Mouse (Mus musculus): ENCODE measurements around the gene Tssk6.

The Tssk6 gene

GRCm38 (mm10) chr8:69926901-69927300 lies 24.9 kb downstream of the Tssk6 start:
- TF ChIP-seq GATA4 (IDR thresholded peaks at IDR 0.05; ENCODE audit: insufficient replicate concordance, low read length) = no peak

GRCm38 (mm10) chr8:69933811-69934210 lies 31.8 kb downstream of the Tssk6 start:
- TF ChIP-seq GATA4 (IDR thresholded peaks at IDR 0.05; ENCODE audit: insufficient replicate concordance, low read length) = no peak

DNA sequence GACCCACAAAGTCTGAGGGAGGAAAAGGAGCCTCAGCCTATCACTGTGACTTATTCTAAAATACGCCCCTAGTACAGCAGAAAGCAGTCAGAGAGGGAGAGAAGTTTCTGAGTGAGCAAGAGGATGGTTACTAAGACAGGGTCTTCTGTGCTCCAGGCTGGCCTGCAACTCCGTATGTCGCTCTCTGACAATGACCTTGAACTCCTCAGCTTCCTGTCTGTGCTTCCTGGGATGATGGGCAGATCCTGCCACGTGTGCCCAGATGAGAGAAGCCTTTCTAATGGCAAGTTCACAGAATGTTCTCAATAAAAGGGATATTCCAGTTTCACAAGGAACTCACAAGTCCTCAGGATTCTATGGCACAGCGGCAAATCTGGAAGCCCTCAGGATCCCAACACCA lies 32.6 kb downstream of the Tssk6 start:
- no peak for TF ChIP-seq GATA4 (IDR thresholded peaks at IDR 0.05; ENCODE audit: insufficient replicate concordance, low read length)

DNA sequence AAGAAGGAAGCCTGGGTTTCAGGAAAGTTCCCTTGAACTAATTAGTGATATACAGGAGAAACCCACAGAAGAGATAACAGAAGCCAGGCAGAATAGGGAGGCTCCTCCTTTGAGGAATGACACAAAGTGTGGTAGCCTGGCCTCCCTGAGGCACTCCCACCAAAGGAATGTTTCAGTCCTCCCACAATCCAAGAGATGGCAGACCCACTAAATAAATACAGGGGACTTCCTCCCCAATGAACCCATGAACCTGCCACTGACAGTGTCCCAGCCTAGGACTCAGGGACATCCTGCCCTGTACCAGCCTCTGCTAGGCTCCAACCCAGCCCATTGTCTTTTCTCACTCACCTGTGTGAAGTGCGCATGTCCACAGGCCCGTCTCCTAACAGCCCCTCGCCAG lies 33.4 kb downstream of the Tssk6 start:
- TF ChIP-seq GATA4 (IDR thresholded peaks at IDR 0.05; ENCODE audit: insufficient replicate concordance, low read length) = no peak

GRCm38 (mm10) chr8:69936050-69936794 lies 34.2 kb downstream of the Tssk6 start:
- TF ChIP-seq GATA4 (IDR thresholded peaks at IDR 0.05; ENCODE audit: insufficient replicate concordance, low read length) = no peak

DNA sequence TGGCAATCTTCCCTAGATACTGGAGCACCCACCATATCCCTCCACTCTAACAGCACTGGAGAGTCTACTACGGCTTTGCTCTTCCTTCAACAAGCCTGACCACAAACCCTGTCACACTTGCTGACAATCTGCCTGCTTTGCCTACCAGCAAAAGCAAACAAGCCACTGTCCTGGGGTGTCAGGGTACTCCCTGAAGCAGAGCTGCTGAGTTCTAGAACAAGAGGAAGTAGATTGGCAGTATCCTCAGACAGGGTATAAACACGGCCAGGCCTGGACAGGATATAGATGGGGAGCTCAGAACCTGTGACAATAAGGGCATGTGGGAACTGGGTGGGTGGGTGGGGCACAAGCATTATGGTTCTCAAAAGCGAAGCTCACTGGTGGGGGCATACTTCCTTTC lies 35.5 kb downstream of the Tssk6 start:
- no peak for TF ChIP-seq GATA4 (IDR thresholded peaks at IDR 0.05; ENCODE audit: insufficient replicate concordance, low read length)

- no peak; the same call in 1 of the 2 replicates for TF ChIP-seq GATA4 (IDR thresholded peaks at IDR 0.05; ENCODE audit: insufficient replicate concordance, low read length)
Measured at GRCm38 (mm10) chr8:69938245-69938982, 36.4 kb downstream of the Tssk6 start.

DNA sequence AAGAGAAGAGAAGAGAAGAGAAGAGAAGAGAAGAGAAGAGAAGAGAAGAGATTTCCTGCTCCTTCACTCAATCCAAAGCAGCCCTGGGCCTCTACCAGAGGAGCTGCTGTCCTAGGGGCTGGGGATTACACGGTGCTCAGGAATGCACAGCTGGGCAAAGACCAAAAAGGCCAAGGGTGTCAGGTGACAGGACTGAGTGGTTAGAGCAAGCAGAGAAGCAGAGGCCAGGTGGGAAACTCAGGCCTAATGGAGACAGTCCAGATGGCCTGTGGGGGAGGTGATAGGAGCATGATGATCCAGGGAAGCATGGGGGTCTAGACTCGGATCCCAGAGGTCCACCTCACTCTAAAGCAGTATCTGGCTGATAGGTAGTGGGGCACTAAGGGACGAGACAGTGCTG lies 37.6 kb downstream of the Tssk6 start:
- TF ChIP-seq GATA4 (IDR thresholded peaks at IDR 0.05; ENCODE audit: insufficient replicate concordance, low read length) = no peak

DNA sequence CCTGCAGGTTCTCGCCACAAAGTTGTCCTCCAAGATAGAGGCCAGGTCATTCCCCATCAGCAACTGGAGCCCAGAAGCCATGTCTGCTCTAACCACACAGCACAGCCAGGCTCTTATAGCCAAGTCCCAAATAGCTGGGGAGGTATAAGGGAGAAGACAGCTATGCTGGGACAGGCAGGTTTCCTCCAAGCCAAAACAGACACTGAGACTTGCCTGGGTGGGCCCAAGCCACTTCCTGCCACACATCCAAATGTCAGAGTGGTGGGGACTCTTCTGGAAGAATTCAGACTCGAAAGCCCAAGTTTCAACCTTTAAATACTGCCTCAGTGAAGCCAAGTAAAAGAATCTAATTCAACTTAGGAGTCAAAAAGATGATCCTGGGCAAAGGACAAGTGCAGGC lies 38.4 kb downstream of the Tssk6 start:
- TF ChIP-seq GATA4 (IDR thresholded peaks at IDR 0.05; ENCODE audit: insufficient replicate concordance, low read length) = no peak

DNA sequence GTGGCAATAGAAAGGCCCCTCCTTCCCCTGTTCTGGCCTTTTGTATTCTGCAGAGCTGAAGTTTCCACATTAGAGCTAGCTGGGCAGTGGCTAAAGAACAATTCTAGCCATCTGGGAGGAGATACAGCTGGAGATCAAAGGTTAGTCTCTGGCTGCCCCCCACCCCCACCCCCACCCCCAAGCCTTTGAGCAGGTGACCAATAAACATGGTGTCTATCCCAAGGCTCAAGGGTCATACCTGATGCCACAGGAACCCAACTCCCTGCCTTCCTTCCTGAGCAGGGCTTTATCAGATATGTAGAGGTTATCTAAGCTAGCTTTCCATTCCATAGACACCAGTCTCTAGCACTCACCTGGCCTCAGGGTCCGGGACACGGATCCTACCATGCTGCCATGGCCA lies 48.3 kb downstream of the Tssk6 start:
- no peak for TF ChIP-seq GATA4 (IDR thresholded peaks at IDR 0.05; ENCODE audit: insufficient replicate concordance, low read length)
